Comparison of ENCODE assay signal across 17 mouse cellular contexts in genomic region chr13:41561024-41561423, GRCm38 (mm10).
"Had no signal": no experiment of that assay in that cellular context is flagged by ENCODE, and none has a peak within 500 bp of the region (broad histone marks: within the 10 kb centered on the region; RNA-seq: fewer than 3 reads in every experiment).

No protein-coding gene starts in this region.

- DNase-seq: gastrocnemius, adult 2 months; gastrocnemius, postnatal 10 days; gastrocnemius, postnatal 25 days; heart, adult 2 months; heart, postnatal 14 days; heart, postnatal 36 days; kidney, adult 11 months; kidney, adult 2 months; kidney, adult 9 months; kidney, postnatal 14 days; kidney, postnatal 36 days; layer of hippocampus, adult 9-11 months; layer of hippocampus, postnatal 36 days; left cerebral cortex, postnatal 4 days had no signal

- ATAC-seq: hindbrain, postnatal 0 days; intestine, embryonic 16.5 days; liver, embryonic 12.5 days had no signal
